Mouse (Mus musculus) cortical plate, adult 2 months (tissue): ENCODE results near the gene Zbtb40. TPM values are rescaled to one million over a fixed set of nuclear protein-coding genes. Genes with fewer than 3 reads are reported as not detected.
A peak's percentile ranks its signal among the peaks of the same experiment; 100 is the strongest.

ENCODE experiments used
- H3K27ac ChIP-seq: fragments of 200-500 bp; 2 replicates; pipeline ENCODE4 v1.5.1; 2012; ENCODE audit warnings: low read length, control low read depth, inconsistent platforms; ENCODE audit not compliant: insufficient read depth
- H3K4me1 ChIP-seq: fragments of 200-500 bp; 2 replicates; pipeline ENCODE4 v1.6.1; 2011; ENCODE audit warnings: low read length; ENCODE audit not compliant: control insufficient read depth, insufficient read depth
- H3K4me3 ChIP-seq: fragments of 200-500 bp; 2 replicates; pipeline ENCODE4 v1.5.1; 2011; ENCODE audit warnings: mild to moderate bottlenecking, low read length, control low read depth; ENCODE audit not compliant: insufficient read depth
- CTCF ChIP-seq: fragments of 200-500 bp; IDR thresholded peaks from 2 replicates; pipeline ENCODE4 v1.5.1; 2011; ENCODE audit warnings: mild to moderate bottlenecking, control low read depth, low read length; ENCODE audit not compliant: insufficient read depth; ENCODE audit errors: extremely low read depth
- POLR2A ChIP-seq: fragments of 200-500 bp; IDR thresholded peaks from 2 replicates; pipeline ENCODE4 v1.6.1; 2011; ENCODE audit warnings: mild to moderate bottlenecking, low read length, control low read depth; ENCODE audit not compliant: insufficient read depth; ENCODE audit errors: extremely low read depth
- polyA plus RNA-seq: library from polyadenylated mRNA; depleted of rRNA; stranded (reverse); fragments of >200 nt; gene quantifications from 2 replicates; pipeline ENCODE4 v1.2.3, GENCODE M21; 2012

The Zbtb40 gene
- polyA plus RNA-seq, 1 experiment: 7.3 TPM

DNA sequence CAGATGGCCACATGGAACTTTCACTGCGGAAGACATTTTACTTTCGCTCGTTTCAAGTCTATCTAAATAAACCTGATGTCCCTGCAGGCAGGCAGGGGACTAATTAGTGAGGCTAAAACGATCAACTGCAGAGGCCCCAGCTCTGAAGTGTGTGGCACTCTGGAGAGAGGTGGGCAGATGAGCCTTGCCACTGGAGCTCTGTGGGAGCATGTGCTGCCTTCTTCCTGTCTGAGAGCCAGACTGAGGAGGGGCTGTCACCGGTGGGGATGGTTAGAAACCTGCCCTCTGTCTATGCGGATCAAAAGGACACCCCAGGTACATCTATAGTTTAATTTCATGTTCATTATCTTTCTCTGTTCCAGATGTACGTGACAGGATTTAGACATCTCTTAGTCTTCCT, 51.7 kb downstream of the Zbtb40 start:
- TF ChIP-seq CTCF (no peak), POLR2A (no peak)
- no peak overlapping the region for H3K4me3 ChIP-seq
- H3K4me1 ChIP-seq: no peaks in the 10 kb centered on the region; the same call in none of the 2 replicates
- no peak overlapping the region for H3K27ac ChIP-seq

DNA sequence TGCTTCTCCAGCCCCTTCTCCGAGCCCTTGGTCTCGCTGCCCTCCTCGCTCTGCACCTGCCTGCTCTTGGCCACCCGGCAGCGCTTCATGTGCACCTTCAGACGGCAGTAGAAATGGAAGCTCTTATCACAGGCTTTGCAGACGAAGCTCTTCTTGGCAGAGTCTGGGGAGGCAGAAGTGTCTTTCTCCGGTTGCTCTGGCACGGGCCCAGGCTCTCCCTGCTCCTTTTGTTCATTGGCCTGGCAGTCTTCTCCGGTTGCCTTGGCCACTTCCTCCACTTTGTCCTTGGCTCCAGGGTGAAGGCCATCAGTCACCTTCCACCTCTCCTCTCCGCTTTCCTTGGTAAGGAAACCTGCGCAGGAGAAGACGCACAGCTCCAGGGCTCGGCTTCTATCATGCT, 53.2 kb downstream of the Zbtb40 start:
- TF ChIP-seq POLR2A: no peak
- TF ChIP-seq CTCF: no peak
- Histone ChIP-seq H3K4me3 (no peak overlapping the region), H3K4me1 (no peaks in the 10 kb centered on the region; the same call in none of the 2 replicates), H3K27ac (no peak overlapping the region)

DNA sequence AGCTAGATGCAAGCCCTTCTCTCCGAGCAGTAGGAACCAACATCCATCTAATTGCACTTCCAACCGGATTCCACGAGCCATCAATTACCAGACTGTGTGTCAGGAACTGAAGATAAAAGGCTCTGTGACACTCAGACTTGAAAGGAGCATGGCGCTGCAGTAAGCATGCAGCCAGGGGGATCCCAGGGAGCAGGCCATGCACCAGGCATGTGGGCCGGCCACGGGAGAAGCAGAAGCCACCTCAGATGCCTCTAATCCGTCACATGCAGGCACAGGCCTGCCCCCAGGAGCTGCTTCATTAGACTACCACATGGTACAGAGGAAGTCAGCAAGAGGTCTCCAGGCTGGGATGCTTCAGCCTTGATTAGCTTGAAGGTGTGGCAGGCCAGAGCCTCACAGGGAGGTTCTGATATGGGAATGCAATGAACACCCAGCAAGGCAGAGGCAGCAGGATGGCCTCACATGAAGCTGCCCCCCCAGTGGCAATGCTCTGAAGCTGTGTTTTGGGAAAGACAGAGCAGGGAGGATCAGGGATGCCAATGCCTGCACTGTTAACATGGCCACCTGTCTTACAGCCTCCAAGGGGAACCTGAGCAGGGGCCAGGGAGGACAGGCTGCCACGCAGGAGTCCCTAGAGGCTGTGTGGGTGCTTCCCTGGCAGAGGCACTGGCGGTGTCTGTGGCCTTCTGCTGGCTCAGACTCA, 66.5 kb downstream of the Zbtb40 start:
- TF ChIP-seq POLR2A (no peak), CTCF (no peak)
- Histone ChIP-seq H3K4me3 (no peak overlapping the region), H3K27ac (no peak overlapping the region), H3K4me1 (no peaks in the 10 kb centered on the region)

DNA sequence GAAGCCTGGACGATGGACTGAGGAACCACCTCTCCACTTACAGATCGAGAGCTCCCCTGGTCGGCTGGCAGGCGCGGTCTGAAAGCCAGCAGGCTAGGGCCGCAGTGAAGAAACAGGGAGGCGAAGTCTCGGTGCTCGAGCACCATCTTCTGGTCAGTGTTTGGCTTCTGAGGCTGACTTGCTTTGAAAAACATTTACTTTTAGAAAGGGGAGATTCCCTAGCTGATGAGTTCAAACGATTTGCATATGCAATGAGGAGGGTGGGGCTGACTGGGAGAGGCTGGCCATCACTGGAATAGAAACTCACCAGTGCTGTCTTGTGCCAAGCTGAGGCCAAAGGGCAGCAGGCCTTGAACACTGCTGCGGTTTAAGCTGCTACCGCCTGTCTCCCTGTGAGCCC, 67.3 kb downstream of the Zbtb40 start:
- no peak overlapping the region for H3K4me3 ChIP-seq
- H3K27ac ChIP-seq: no peak overlapping the region
- no peaks in the 10 kb centered on the region for H3K4me1 ChIP-seq
- TF ChIP-seq POLR2A: no peak
- peak; percentile 72 for TF ChIP-seq CTCF

DNA sequence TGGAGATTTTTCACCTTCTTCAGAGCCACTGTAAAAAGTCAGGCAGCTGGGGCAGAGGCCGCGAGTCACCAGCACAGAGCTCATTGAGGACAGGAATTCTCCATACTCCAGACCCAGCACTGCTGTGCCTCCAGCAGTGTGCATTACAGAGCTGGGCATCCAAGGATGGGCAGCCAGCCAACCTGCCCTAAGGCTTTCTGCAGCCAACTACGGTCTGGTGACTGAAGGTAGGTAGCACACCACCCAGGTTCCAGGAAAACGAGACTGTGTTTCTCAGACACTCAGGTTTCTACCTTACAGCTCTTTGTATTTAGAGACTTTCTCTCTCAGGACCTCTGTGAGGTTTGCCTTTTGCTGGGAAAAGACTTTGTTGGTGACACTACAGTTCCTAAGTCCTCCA, 67.7 kb downstream of the Zbtb40 start:
- no peak overlapping the region for H3K27ac ChIP-seq

DNA sequence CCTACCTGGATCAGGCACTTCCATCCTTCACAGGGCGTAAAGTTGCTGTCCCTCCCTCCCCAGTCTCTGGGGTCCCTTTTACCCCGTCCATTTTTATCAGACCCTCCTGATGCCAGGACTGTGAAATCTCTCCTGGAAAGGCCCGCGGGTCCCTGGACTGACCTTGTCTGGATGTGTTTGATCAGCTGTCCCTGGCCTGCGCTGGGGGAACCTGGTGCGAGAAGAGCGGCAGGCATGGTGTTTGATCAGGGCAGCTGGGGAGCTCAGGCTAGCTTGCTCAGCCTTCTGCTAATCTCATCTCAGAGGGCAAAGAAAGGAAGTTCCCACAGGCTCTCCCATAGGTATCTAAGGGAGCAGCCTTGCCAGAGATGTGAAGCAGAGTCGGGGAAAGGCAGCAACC, 71.4 kb downstream of the Zbtb40 start:
- TF ChIP-seq POLR2A (no peak), CTCF (no peak)
- Histone ChIP-seq H3K4me1 (no peaks in the 10 kb centered on the region), H3K4me3 (no peak overlapping the region), H3K27ac (no peak overlapping the region)

More for the DNA sequence above, 67.7 kb downstream of the Zbtb40 start:
- H3K4me1 ChIP-seq: no peaks in the 10 kb centered on the region
- TF ChIP-seq CTCF: no peak
- TF ChIP-seq POLR2A: no peak
- no peak overlapping the region for H3K4me3 ChIP-seq

DNA sequence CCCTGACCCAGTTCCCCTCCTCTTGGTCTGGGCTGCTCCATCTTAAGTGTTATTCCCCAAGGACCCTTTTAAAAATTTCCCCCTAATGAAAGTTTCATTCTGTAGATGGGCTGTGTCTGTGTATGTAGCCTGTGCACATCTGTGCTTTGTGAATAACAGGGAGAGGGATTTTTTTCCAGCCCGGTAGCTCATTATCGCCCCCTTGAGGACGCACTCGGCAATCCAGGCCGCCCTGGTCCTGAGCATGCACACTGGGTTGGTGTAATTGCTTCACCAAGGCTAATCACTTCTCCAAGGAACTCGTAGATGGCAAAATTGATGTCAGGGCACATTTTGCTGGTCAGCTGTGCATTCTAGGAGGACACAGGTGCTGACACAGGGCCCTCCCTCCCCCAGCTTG, 77.7 kb downstream of the Zbtb40 start:
- Histone ChIP-seq H3K4me1 (no peaks in the 10 kb centered on the region), H3K27ac (no peak overlapping the region), H3K4me3 (no peak overlapping the region)
- TF ChIP-seq POLR2A (no peak), CTCF (peak; percentile 55)

DNA sequence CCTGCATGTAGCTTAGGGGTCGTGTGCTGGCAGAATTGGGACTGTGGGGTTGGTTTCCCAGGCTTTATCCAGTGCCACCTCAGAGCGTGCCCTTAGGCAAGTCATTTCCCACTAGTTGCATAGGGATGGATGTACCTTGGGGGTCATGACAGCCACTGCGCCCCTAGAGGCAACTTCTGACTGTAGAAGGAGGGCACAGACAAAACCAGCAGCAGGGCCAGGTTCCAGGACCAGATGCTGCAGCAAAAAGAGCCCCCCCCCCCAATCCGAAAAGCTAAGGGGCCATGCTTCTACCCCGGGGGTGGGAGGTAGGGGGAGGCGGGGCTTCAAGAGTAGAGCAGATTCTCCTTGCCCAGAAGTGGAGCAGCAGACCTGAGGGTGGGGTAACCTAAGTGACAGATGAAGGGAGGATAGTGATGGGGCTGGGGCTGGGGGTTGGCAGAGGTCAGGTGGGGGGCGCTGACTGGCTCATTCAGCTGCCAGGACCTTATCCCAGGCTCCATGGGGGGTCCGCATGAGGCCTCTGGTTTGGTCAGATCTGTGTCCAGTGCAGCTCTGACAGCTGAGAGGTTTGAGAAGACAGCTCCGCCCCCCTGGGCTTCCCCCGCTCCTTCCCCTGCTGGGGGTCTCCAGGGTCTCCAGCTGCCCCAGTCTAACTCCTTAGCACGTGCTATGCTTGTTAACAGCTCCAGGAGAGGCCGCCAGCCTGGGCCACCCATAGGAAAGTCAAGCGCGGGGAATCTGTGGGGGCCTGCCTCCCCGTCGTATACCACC, 78.9 kb downstream of the Zbtb40 start:
- TF ChIP-seq POLR2A (no peak), CTCF (no peak)
- H3K4me3 ChIP-seq: no peak overlapping the region
- no peaks in the 10 kb centered on the region for H3K4me1 ChIP-seq
- H3K27ac ChIP-seq: no peak overlapping the region

DNA sequence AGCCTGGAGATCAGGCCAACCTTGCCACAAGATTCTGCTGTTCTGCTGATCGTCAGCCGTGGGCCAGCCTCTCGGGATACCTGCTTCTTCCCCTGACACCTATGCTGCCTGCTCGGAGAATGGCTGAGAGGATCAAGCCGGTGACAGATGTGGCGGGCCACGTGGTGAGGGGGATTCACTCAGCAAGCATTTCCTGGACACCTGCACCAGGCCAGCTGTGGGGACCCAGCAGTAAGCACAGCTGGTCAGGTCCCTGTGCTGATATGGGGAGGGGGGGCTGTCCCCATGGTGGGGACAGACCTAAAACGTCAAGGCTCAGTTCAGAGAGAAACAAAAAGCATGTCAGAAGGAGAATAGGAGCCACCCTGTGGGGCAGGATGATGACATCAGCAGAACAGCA, 79.5 kb downstream of the Zbtb40 start:
- H3K4me3 ChIP-seq: no peak overlapping the region
- no peak overlapping the region for H3K27ac ChIP-seq
- H3K4me1 ChIP-seq: no peaks in the 10 kb centered on the region
- TF ChIP-seq POLR2A: no peak

DNA sequence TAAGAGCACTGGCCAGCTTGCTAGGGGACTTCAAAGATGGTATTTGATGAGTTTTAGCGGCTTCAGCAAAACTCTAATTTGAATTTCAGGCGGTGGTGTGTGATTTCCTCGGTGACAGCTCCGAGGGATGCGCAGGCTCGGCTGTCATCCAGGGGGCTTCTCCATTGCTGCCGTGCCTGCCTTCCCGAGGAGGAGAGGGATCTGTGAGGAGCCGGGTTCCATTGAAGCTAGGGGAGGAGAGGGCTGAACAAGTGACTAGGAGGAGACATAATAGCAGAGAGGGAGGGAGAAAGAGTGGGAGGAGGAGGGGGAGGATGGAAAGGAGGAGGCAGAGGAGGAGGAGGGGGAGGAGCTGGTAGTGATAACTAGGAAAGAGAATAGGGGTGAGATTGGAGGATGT, 81.1 kb downstream of the Zbtb40 start:
- TF ChIP-seq POLR2A (no peak), CTCF (no peak)
- H3K4me3 ChIP-seq: no peak overlapping the region
- no peak overlapping the region for H3K27ac ChIP-seq
- no peaks in the 10 kb centered on the region for H3K4me1 ChIP-seq
